Mouse (Mus musculus) mouse embryonic stem cell (cell line): ENCODE data around the gene Vamp2.

Source experiments
- in situ Hi-C, 2 experiments: fragments of 300-500 bp; cut with MboI; formaldehyde crosslinking; loops; 1 replicate in 1 of 2; 3 replicates in 1 of 2; pipeline ENCODE4 v1.14.3; 2019 to 2020; ENCODE audit warnings: low sequenced_read_pairs in 2 of 2, low pct_unique_long_range_greater_than_20kb in 1 of 2, mixed read lengths in 1 of 2; ENCODE audit not compliant: unreplicated experiment in 1 of 2

The Vamp2 gene

GRCm38 (mm10) chr11:69120221-69121000, 32.1 kb downstream of the Vamp2 start, which contains the start of gene Hes7:
Gene Hes7 (plus strand): TSS chr11:69120404.
- in situ Hi-C loops, result no loop called here

- in situ Hi-C loops, result no loop called here
These were observed 32.9 kb downstream of the Vamp2 start for GRCm38 (mm10) chr11:69121001-69121740.

GRCm38 (mm10) chr11:69121741-69122335, 33.5 kb downstream of the Vamp2 start:
- in situ Hi-C loops, result no loop called here

GRCm38 (mm10) chr11:69122336-69122951, 34.2 kb downstream of the Vamp2 start, which contains the start of gene 9130213A22Rik:
Gene 9130213A22Rik (minus strand): TSS chr11:69122589.
- in situ Hi-C loops, result no loop called here

- in situ Hi-C loops, result no loop called here
These were observed 34.9 kb downstream of the Vamp2 start for GRCm38 (mm10) chr11:69123056-69123692.

- in situ Hi-C loops, result no loop called here
These were observed 35.6 kb downstream of the Vamp2 start for GRCm38 (mm10) chr11:69123693-69124497.

- in situ Hi-C loops, result no loop called here
These were observed 36.2 kb downstream of the Vamp2 start for GRCm38 (mm10) chr11:69124498-69124847.

- in situ Hi-C loops, result no loop called here
These were observed 37.0 kb downstream of the Vamp2 start for GRCm38 (mm10) chr11:69125041-69125851.

- in situ Hi-C loops, result no loop called here
These were observed 37.4 kb downstream of the Vamp2 start, which contains the start of gene Aloxe3 for GRCm38 (mm10) chr11:69125852-69125918. Gene Aloxe3 (plus strand): TSS chr11:69125896.

GRCm38 (mm10) chr11:69125919-69126705, 37.8 kb downstream of the Vamp2 start:
- in situ Hi-C loops, result no loop called here

- in situ Hi-C loops, result no loop called here
These were observed 38.4 kb downstream of the Vamp2 start for GRCm38 (mm10) chr11:69126706-69127095.

- in situ Hi-C loops, result no loop called here
These were observed 40.3 kb downstream of the Vamp2 start for GRCm38 (mm10) chr11:69128426-69129122.

GRCm38 (mm10) chr11:69133566-69133922, 45.3 kb downstream of the Vamp2 start:
- in situ Hi-C loops, result no loop called here

- in situ Hi-C loops, result no loop called here
These were observed 45.8 kb downstream of the Vamp2 start for GRCm38 (mm10) chr11:69133923-69134621.

- in situ Hi-C loops, result no loop called here
These were observed 46.3 kb downstream of the Vamp2 start for GRCm38 (mm10) chr11:69134622-69134968.

- in situ Hi-C loops, result no loop called here
These were observed 47.1 kb downstream of the Vamp2 start for GRCm38 (mm10) chr11:69135361-69135760.
